ENCODE assay signal across 8 mouse cellular contexts in genomic region chr17:73743681-73744311, GRCm38 (mm10). TPM values are rescaled to one million over a fixed set of nuclear protein-coding genes. Genes with fewer than 3 reads are reported as not detected.
DNase-seq lines count a peak whose midpoint lies in the region; ATAC-seq and TF ChIP-seq lines count a peak whose summit lies in the region.

No protein-coding gene starts in this region.

- H3K9ac ChIP-seq in embryonic facial prominence, embryonic 12.5 days = no peak overlapping the region
- H3K9ac ChIP-seq in heart, embryonic 14.5 days (ENCODE audit: low read length) = no peak overlapping the region
- no peak overlapping the region for H3K9ac ChIP-seq in liver, embryonic 14.5 days (replicated peaks)
- H3K9ac ChIP-seq in neural tube, embryonic 15.5 days (replicated peaks) = no peak overlapping the region

- no peaks in the 10 kb centered on the region for H3K4me1 ChIP-seq in embryonic facial prominence, embryonic 12.5 days
- H3K4me1 ChIP-seq in heart, embryonic 14.5 days (ENCODE audit: control insufficient read depth in 2 of 2, insufficient read depth in 2 of 2, low read length in 2 of 2) = no peaks in the 10 kb centered on the region
- H3K4me1 ChIP-seq in liver, embryonic 14.5 days (replicated peaks; ENCODE audit: control insufficient read depth in 2 of 2, insufficient read depth in 2 of 2, low read length in 1 of 2) = no peaks in the 10 kb centered on the region
- H3K4me1 ChIP-seq in neural tube, embryonic 15.5 days = peaks cover 3% of the 10 kb centered on the region; the same call in 1 of the 2 replicates

- H3K27me3 ChIP-seq in embryonic facial prominence, embryonic 12.5 days = 0 out of 2 replicates have a peak, but pooled peaks cover 5% of the 10 kb centered on the region
- peaks cover 5% of the 10 kb centered on the region; the same call in 1 of the 2 replicates for H3K27me3 ChIP-seq in heart, embryonic 14.5 days (ENCODE audit: control insufficient read depth, insufficient read depth, low read length)
- no peaks in the 10 kb centered on the region for H3K27me3 ChIP-seq in liver, embryonic 14.5 days (ENCODE audit: control insufficient read depth, insufficient read depth, low read length)
- H3K27me3 ChIP-seq in neural tube, embryonic 15.5 days (replicated peaks) = no peaks in the 10 kb centered on the region

- H3K36me3 ChIP-seq in embryonic facial prominence, embryonic 12.5 days = no peaks in the 10 kb centered on the region
- H3K36me3 ChIP-seq in heart, embryonic 14.5 days (ENCODE audit: control insufficient read depth, insufficient read depth, low read length) = no peaks in the 10 kb centered on the region
- H3K36me3 ChIP-seq in liver, embryonic 14.5 days (replicated peaks; ENCODE audit: control insufficient read depth, insufficient read depth, low read depth) = no peaks in the 10 kb centered on the region
- H3K36me3 ChIP-seq in neural tube, embryonic 15.5 days = no peaks in the 10 kb centered on the region

- TF ChIP-seq EP300 in liver, embryonic 14.5 days (IDR thresholded peaks at IDR 0.05; ENCODE audit: low read depth) = no peak

- peak; percentile 76 for DNase-seq in A20 (ENCODE audit: low read depth, low spot score)
- DNase-seq in adrenal gland, postnatal 25 days = peak; percentile 69
- peak; percentile 87 for DNase-seq in kidney, postnatal 10 days
- peak; percentile 9 to 17 (median 14) for DNase-seq in liver, embryonic 14.5 days (ENCODE audit: low read depth in 3 of 3, low spot score in 3 of 3)
- DNase-seq in testis, postnatal 10 days (ENCODE audit: low spot score) = peak; percentile 74

- no peaks in the 10 kb centered on the region for H3K9me3 ChIP-seq in embryonic facial prominence, embryonic 12.5 days
- H3K9me3 ChIP-seq in heart, embryonic 14.5 days (ENCODE audit: control insufficient read depth, low read length) = no peaks in the 10 kb centered on the region
- no peaks in the 10 kb centered on the region for H3K9me3 ChIP-seq in liver, embryonic 14.5 days (ENCODE audit: control insufficient read depth, low read length)
- no peaks in the 10 kb centered on the region for H3K9me3 ChIP-seq in neural tube, embryonic 15.5 days (replicated peaks)

- ATAC-seq in embryonic facial prominence, embryonic 12.5 days (ENCODE audit: insufficient number of reproducible peaks, insufficient read depth, low FRiP score, low TSS enrichment) = peak; percentile 82
- ATAC-seq in heart, embryonic 14.5 days (ENCODE audit: insufficient number of reproducible peaks, insufficient read depth, low FRiP score, low read depth) = 0 out of 2 replicates have a peak, but pooled peaks have one; percentile 64
- ATAC-seq in liver, embryonic 14.5 days (ENCODE audit: insufficient read depth) = no peak
- ATAC-seq in neural tube, embryonic 15.5 days (ENCODE audit: low FRiP score) = peak; percentile 90

- no peak overlapping the region for H3K4me2 ChIP-seq in embryonic facial prominence, embryonic 12.5 days (replicated peaks)
- H3K4me2 ChIP-seq in heart, embryonic 14.5 days (ENCODE audit: low read length) = no peak overlapping the region
- H3K4me2 ChIP-seq in liver, embryonic 14.5 days (ENCODE audit: low read depth) = no peak overlapping the region
- H3K4me2 ChIP-seq in neural tube, embryonic 15.5 days = no peak overlapping the region

- no peak overlapping the region for H3K27ac ChIP-seq in embryonic facial prominence, embryonic 12.5 days
- no peak overlapping the region for H3K27ac ChIP-seq in heart, embryonic 14.5 days (replicated peaks in 1 of 2; ENCODE audit: control insufficient read depth in 1 of 2, insufficient read depth in 1 of 2, low read depth in 2 of 2, low read length in 2 of 2)
- no peak overlapping the region for H3K27ac ChIP-seq in liver, embryonic 14.5 days
- no peak overlapping the region for H3K27ac ChIP-seq in neural tube, embryonic 15.5 days (replicated peaks)

- WGBS in embryonic facial prominence, embryonic 12.5 days = 7% methylated on average over 6 of the region's 6 CpGs
- 1% methylated on average over 6 of the region's 6 CpGs for WGBS in heart, embryonic 14.5 days
- 3% methylated on average over 6 of the region's 6 CpGs for WGBS in liver, embryonic 14.5 days (ENCODE audit: insufficient replicate concordance)
- under 1% methylated on average over 6 of the region's 6 CpGs for WGBS in neural tube, embryonic 15.5 days

- no peak overlapping the region for H3K4me3 ChIP-seq in embryonic facial prominence, embryonic 12.5 days
- no peak overlapping the region for H3K4me3 ChIP-seq in heart, embryonic 14.5 days (ENCODE audit: control insufficient read depth in 1 of 2, insufficient read depth in 1 of 2, low read depth in 1 of 2, low read length in 2 of 2)
- H3K4me3 ChIP-seq in liver, embryonic 14.5 days (ENCODE audit: insufficient read depth in 1 of 2, low read depth in 2 of 2, low read length in 2 of 2) = no peak overlapping the region
- H3K4me3 ChIP-seq in neural tube, embryonic 15.5 days (replicated peaks) = no peak overlapping the region

- TF ChIP-seq CTCF in liver, embryonic 14.5 days (IDR thresholded peaks at IDR 0.05; ENCODE audit: low read depth) = peak; percentile 76

RNA-seq across cellular contexts. Expression of gene Galnt14, which starts 33.5 kb away (rescaled TPM):
- total RNA-seq in adrenal gland, postnatal 25 days (2021) = 1.6 and 2.1 TPM in 2 replicates
- 3.6 and 3.7 TPM in 2 replicates for polyA plus RNA-seq in embryonic facial prominence, embryonic 12.5 days (2016; fragmentation: Nextera tagmentation; extraction: Ambion mirVana)
- 0.39 and 0.82 TPM in 2 replicates for polyA plus RNA-seq in heart, embryonic 14.5 days (2014; fragmentation: Nextera tagmentation; extraction: Ambion mirVana)
- polyA plus RNA-seq in liver, embryonic 14.5 days (2012; rRNA removed) = 0.03 and 0.09 TPM in 2 replicates
- 0.08 TPM in 1 of 2 replicates, not detected in the other for polyA plus RNA-seq in liver, embryonic 14.5 days (2014; fragmentation: Nextera tagmentation; extraction: Ambion mirVana)
- polyA plus RNA-seq in neural tube, embryonic 15.5 days (2015; fragmentation: Nextera tagmentation; extraction: Ambion mirVana) = 25.3 and 28.9 TPM in 2 replicates

Comparison
In these comparisons a context has a peak if more than half of its experiments do, and no peak if none do; other contexts are left out.
1. DNase-seq: peak in every context shown above with its lines; median percentile 87 in kidney, postnatal 10 days; 76 in A20; 74 in testis, postnatal 10 days; 69 in adrenal gland, postnatal 25 days; 14 in liver, embryonic 14.5 days.